Mouse (Mus musculus) embryonic facial prominence, embryonic 11.5 days (tissue): ENCODE data around the gene Sowahc. TPM values are rescaled to one million over a fixed set of nuclear protein-coding genes. Genes with fewer than 3 reads are reported as not detected.

Experiments
- ATAC-seq: fragments of 200-750 bp; cut with Nextera tagmentation; replicated peaks from 2 replicates; pipeline ENCODE4 v1.8.0; 2017; ENCODE audit warnings: low read depth; ENCODE audit not compliant: insufficient number of reproducible peaks, low FRiP score, low TSS enrichment
- DNase-seq: peaks from one replicate; pipeline ENCODE4 v3.0.0-alpha.2; 2015; ENCODE audit warnings: low spot score
- H3K27ac ChIP-seq: fragments of 300-500 bp; sonication (generic); replicated peaks from 2 replicates; pipeline ENCODE4 v1.5.1; 2014; ENCODE audit warnings: mild to moderate bottlenecking, low read depth, low read length, control low read depth
- H3K27me3 ChIP-seq: fragments of 300-500 bp; sonication (generic); 2 replicates; pipeline ENCODE4 v1.6.1; 2014; ENCODE audit warnings: mild to moderate bottlenecking, low read length, moderate library complexity, mixed read lengths; ENCODE audit not compliant: control insufficient read depth, insufficient read depth
- H3K36me3 ChIP-seq: fragments of 300-500 bp; sonication (generic); replicated peaks from 2 replicates; pipeline ENCODE4 v1.6.1; 2014; ENCODE audit warnings: low read depth, mild to moderate bottlenecking, low read length, moderate library complexity, mixed read lengths; ENCODE audit not compliant: control insufficient read depth, insufficient read depth
- H3K4me1 ChIP-seq: fragments of 300-500 bp; sonication (generic); 2 replicates; pipeline ENCODE4 v1.6.1; 2014; ENCODE audit warnings: low read length, mixed read lengths; ENCODE audit not compliant: control insufficient read depth, insufficient read depth
- H3K4me2 ChIP-seq: fragments of 300-500 bp; sonication (generic); 2 replicates; pipeline ENCODE4 v1.6.1; 2014; ENCODE audit warnings: low read depth, mild to moderate bottlenecking, control low read depth, low read length, moderate library complexity
- H3K4me3 ChIP-seq: fragments of 300-500 bp; sonication (generic); 2 replicates; pipeline ENCODE4 v1.5.1; 2014; ENCODE audit warnings: low read depth, low read length, control low read depth
- H3K9ac ChIP-seq: fragments of 300-500 bp; sonication (generic); replicated peaks from 2 replicates; pipeline ENCODE4 v1.6.1; 2014; ENCODE audit warnings: mild to moderate bottlenecking, control low read depth, low read length
- H3K9me3 ChIP-seq: fragments of 300-500 bp; sonication (generic); replicated peaks from 2 replicates; pipeline ENCODE4 v1.6.1; 2016; ENCODE audit warnings: mild to moderate bottlenecking, low read length, inconsistent platforms, mixed read lengths; ENCODE audit not compliant: control insufficient read depth
- WGBS: fragments of 180-500 bp; shearing (Covaris S2); extraction: QIAGEN DNeasy Blood & Tissue Kit; methylation state at CpG from one replicate; pipeline ENCODE4 v1.1.7; 2014; 5-methylcytosine and 5-hydroxymethylcytosine counted together
- polyA plus RNA-seq: library from polyadenylated mRNA; unstranded; fragments of >200 nt; fragmentation: Nextera tagmentation; extraction: Ambion mirVana; gene quantifications from 2 replicates; pipeline ENCODE4 v1.2.1, GENCODE M21; 2014

Sowahc gene
- polyA plus RNA-seq, 1 experiment from 2014 or later = 11.5 TPM

DNA sequence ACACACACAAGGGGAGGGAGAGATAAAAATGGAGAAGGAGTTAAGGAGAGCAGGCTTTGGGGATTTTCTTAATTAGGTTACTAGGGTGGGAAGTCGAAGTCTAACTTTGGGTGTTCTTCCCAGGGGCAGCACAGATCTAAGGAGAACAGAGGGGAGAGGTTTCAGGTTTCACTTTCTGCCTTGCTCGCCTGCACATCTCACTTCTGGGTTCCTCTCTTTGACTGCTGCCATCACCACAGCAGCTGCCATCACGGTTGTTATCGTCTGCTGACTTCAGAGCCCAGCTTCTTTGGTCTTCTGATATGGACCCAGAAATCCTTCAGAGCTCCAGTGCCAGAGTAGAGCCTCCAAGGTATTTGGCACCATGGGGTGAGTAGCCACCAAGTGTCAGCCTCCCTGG is 46.4 kb downstream of the Sowahc start:
- Histone ChIP-seq H3K27me3 (no peaks in the 10 kb centered on the region), H3K36me3 (no peaks in the 10 kb centered on the region), H3K27ac (no peak overlapping the region), H3K4me1 (no peaks in the 10 kb centered on the region), H3K9ac (no peak overlapping the region), H3K9me3 (no peaks in the 10 kb centered on the region), H3K4me2 (no peak overlapping the region), H3K4me3 (no peak overlapping the region)
- no peak for ATAC-seq
- WGBS = 39% methylated on average over 4 of the region's 4 CpGs
- no peak for DNase-seq

DNA sequence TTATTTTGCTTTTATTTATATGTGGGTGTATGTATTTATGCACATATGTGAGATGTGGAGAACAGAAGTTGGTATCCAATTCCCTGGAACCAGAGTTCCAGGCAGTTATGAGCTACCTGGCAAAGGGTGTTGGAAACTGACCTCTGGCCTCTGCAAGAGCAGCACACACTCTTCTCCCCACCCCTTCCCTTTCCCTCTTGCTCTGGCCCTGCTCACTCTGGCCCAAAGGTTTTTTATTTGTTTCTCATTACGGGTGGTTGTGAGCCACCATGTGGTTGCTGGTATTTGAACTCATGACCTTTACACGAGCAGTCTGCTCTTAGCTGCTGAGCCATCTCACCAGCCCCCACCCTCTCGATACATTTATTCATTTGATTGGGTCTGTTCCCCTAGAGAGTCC is 47.0 kb downstream of the Sowahc start:
- Histone ChIP-seq H3K27ac (no peak overlapping the region), H3K27me3 (no peaks in the 10 kb centered on the region), H3K9me3 (no peaks in the 10 kb centered on the region), H3K36me3 (no peaks in the 10 kb centered on the region), H3K4me3 (no peak overlapping the region), H3K4me1 (no peaks in the 10 kb centered on the region), H3K4me2 (no peak overlapping the region), H3K9ac (no peak overlapping the region)
- DNase-seq (no peak), ATAC-seq (no peak)
- WGBS = 26% methylated on average over 3 of the region's 3 CpGs

DNA sequence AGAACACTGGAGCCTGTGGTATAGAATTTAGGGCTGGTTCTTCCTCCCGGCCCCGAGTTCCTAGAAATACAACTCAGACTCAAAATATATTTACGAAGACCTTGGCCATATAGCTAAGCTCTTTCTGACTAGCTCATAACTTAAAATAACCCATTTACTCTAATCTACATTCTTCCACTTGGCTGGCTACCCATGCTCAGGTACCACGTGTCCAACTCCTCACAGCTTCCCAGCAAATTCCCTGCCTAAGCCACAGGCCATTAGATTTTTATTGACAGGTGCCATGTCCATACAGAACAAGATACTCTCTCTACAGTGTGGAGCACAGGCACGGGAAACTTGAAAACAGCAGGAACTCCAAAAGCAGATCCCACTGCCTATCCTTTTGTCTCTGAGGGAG is 54.0 kb downstream of the Sowahc start:
- no peaks in the 10 kb centered on the region for H3K36me3 ChIP-seq
- H3K27ac ChIP-seq = no peak overlapping the region
- no peaks in the 10 kb centered on the region for H3K9me3 ChIP-seq
- no peaks in the 10 kb centered on the region for H3K4me1 ChIP-seq
- no peak overlapping the region for H3K9ac ChIP-seq
- ATAC-seq (no peak), DNase-seq (no peak)
- H3K4me2 ChIP-seq = no peak overlapping the region
- H3K4me3 ChIP-seq = no peak overlapping the region
- H3K27me3 ChIP-seq = no peaks in the 10 kb centered on the region
- 87% methylated on average over 5 of the region's 5 CpGs for WGBS

Other genes with a start within 250 kb of the Sowahc start
- gene Sept10, start 106 bp upstream of the Sowahc start, polyA plus RNA-seq = 49.4 and 50.5 TPM in 2 replicates
- 63.3 and 64.2 TPM in 2 replicates for gene P4ha1, start 101.3 kb downstream of the Sowahc start, polyA plus RNA-seq
- 1.3 and 7.0 TPM in 2 replicates for gene Gm10273, start 173.7 kb downstream of the Sowahc start, polyA plus RNA-seq
- 0.25 TPM in 1 of 2 replicates, not detected in the other for gene Pla2g12b, start 181.7 kb downstream of the Sowahc start, polyA plus RNA-seq
- gene Oit3, start 219.8 kb downstream of the Sowahc start, polyA plus RNA-seq = 0.49 and 1.1 TPM in 2 replicates